Mouse (Mus musculus): ENCODE results near the gene Cpd. TPM values are rescaled to one million over a fixed set of nuclear protein-coding genes. Genes with fewer than 3 reads are reported as not detected.
"Not testable (repeated sequence)": the region's sequence is repeated elsewhere in the genome, so short reads cannot be mapped to it uniquely, and the experiment has no call there.

Cpd gene
- polyA plus RNA-seq, 1 experiment from 2014 or later: 14.8 TPM

DNA sequence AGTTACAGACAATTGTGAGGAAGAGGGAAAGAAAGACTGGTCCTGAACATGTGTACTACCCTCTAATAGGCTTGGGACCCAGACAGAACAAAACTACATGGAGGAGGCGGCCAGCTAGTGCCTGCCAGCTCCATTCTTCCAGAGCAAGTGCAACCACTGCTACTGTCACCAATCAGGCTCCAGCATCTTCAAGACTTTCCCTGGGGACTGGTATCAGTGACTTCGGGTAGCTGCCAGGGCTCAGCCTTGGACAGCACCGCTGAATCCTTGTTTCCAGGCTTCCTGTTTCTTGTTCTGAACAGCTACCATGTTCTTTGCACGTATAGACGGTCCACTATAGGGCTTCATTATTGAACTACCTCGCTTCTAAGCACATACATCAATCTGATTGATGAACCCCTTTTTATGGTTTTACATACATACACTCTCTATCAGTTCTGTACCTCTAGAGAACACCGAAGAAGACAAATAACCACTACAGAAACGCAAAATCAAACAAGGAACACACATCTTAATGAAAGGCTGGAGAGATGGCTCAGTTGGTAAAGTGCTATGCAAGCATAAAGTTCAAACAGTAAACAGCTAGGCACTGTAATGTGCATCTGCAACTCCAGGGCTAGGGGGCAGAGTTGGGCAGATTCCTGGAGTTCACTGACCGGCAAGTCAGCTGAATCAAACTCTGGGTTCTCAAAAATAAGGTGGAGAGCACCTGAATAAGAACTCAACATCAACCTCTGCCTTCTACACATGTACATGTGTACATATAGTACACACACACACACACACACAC is 35.9 kb downstream of the Cpd start:
- H3K36me3 ChIP-seq (ENCODE audit: control insufficient read depth, insufficient read depth, low read length): 0 out of 2 replicates have a peak, but pooled peaks cover 2% of the 10 kb centered on the region
- H3K4me1 ChIP-seq (ENCODE audit: control insufficient read depth, insufficient read depth, low read length): no peaks in the 10 kb centered on the region
- no peak for DNase-seq (ENCODE audit: low spot score)
- 85% methylated on average over 9 of the region's 9 CpGs for WGBS
- no peak overlapping the region for H3K4me3 ChIP-seq (ENCODE audit: low read depth, low read length)
- H3K27me3 ChIP-seq (ENCODE audit: control insufficient read depth, insufficient read depth, low read length): no peaks in the 10 kb centered on the region
- H3K9ac ChIP-seq (ENCODE audit: low read length): no peak overlapping the region
- no peaks in the 10 kb centered on the region for H3K9me3 ChIP-seq (ENCODE audit: control insufficient read depth, low read length)
- H3K4me2 ChIP-seq (ENCODE audit: low read depth, severe bottlenecking): no peak overlapping the region
- ATAC-seq (ENCODE audit: insufficient number of reproducible peaks, low FRiP score, low TSS enrichment, low read depth): no peak
- no peak overlapping the region for H3K27ac ChIP-seq (replicated peaks; ENCODE audit: low read depth, low read length)

DNA sequence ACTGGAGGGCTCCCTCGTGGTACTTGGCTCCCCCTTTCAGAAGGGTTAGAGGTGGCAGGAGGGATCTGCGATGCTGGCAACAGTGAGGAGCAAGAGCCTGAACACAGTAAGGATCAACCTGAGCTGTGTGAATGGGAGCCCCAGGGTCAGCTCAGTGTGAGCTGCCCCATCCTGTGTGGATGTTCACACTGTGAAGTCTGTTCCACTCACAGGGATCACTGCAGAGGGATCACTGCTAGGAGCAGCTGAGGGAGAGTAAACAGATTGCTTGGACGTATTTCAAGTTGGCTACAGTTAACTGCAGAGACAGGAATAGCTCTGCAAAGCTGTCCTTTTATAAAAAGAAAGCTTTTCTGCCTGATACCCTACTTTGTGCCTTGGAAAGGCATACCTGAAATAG is 37.4 kb downstream of the Cpd start:
- peaks cover 2% of the 10 kb centered on the region; the same call in 1 of the 2 replicates for H3K36me3 ChIP-seq (ENCODE audit: control insufficient read depth, insufficient read depth, low read length)

DNA sequence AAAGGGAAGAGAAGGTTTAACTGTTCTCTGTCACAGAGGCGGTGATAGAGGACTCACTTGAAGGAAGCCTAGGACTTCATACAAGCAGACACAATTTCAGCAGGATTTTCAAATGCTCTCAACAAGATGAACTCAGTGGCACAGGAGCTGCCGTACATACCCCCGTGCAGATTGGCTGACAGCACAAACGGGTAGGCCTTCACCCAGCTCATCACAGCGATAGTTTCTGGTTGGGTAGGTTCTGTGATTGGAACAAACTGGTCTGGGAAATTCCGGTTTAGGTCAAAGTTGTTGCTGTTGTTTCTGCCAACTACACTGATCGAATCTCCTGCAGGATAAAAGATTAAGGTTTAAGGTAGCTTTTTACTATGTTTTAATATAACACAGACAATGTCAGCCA is 38.3 kb downstream of the Cpd start:
- no peak for ATAC-seq (ENCODE audit: insufficient number of reproducible peaks, low FRiP score, low TSS enrichment, low read depth)
- no peaks in the 10 kb centered on the region for H3K9me3 ChIP-seq (ENCODE audit: control insufficient read depth, low read length)
- no peaks in the 10 kb centered on the region for H3K4me1 ChIP-seq (ENCODE audit: control insufficient read depth, insufficient read depth, low read length)
- H3K4me2 ChIP-seq (ENCODE audit: low read depth, severe bottlenecking): no peak overlapping the region
- DNase-seq (ENCODE audit: low spot score): no peak
- H3K4me3 ChIP-seq (ENCODE audit: low read depth, low read length): no peak overlapping the region
- H3K27ac ChIP-seq (replicated peaks; ENCODE audit: low read depth, low read length): no peak overlapping the region
- peaks cover 2% of the 10 kb centered on the region; the same call in 1 of the 2 replicates for H3K36me3 ChIP-seq (ENCODE audit: control insufficient read depth, insufficient read depth, low read length)
- H3K27me3 ChIP-seq (ENCODE audit: control insufficient read depth, insufficient read depth, low read length): no peaks in the 10 kb centered on the region
- no peak overlapping the region for H3K9ac ChIP-seq (ENCODE audit: low read length)
- 94% methylated on average over 7 of the region's 7 CpGs for WGBS

More for the DNA sequence above, 37.4 kb downstream of the Cpd start:
- ATAC-seq (ENCODE audit: insufficient number of reproducible peaks, low FRiP score, low TSS enrichment, low read depth) (no peak), DNase-seq (ENCODE audit: low spot score) (no peak)
- 67% methylated on average over 3 of the region's 3 CpGs for WGBS
- no peaks in the 10 kb centered on the region for H3K27me3 ChIP-seq (ENCODE audit: control insufficient read depth, insufficient read depth, low read length)
- H3K9ac ChIP-seq (ENCODE audit: low read length): no peak overlapping the region
- no peaks in the 10 kb centered on the region for H3K4me1 ChIP-seq (ENCODE audit: control insufficient read depth, insufficient read depth, low read length)
- no peak overlapping the region for H3K4me3 ChIP-seq (ENCODE audit: low read depth, low read length)
- no peak overlapping the region for H3K4me2 ChIP-seq (ENCODE audit: low read depth, severe bottlenecking)
- H3K27ac ChIP-seq (replicated peaks; ENCODE audit: low read depth, low read length): no peak overlapping the region
- no peaks in the 10 kb centered on the region for H3K9me3 ChIP-seq (ENCODE audit: control insufficient read depth, low read length)

DNA sequence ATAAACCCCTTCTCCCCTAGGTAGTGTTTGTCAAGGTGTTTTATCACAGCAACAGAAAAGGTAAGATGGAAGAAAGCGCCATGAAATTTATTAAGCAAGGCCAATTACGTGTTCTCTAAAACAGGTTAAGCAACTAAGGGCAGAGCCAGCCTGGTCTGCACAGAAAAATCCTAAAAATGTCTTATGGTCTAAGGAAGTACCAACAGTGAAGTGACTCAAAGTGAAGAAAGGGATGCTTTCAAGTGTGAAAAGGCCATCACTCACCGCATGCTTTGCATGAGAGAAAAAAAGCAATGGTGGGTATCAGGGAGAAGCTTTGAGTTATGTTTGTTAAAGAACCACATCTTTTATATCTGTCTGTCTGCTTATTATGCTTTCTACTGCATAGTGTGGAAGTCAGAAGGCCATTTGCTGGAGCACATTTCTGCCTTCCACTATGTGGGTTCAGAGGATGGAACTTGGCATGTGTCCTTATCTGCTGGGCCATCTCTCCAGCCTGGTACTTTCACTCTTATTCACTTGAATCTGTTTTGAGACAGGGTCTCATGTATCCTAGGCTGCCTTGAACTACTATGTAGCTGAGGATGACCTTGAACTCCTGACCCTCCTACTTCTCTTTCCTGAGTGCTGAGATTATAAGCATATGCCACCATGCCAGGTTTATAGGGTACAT is 39.7 kb downstream of the Cpd start:
- Histone ChIP-seq H3K4me1 (ENCODE audit: control insufficient read depth, insufficient read depth, low read length) (no peaks in the 10 kb centered on the region), H3K4me3 (ENCODE audit: low read depth, low read length) (no peak overlapping the region), H3K27ac (replicated peaks; ENCODE audit: low read depth, low read length) (no peak overlapping the region), H3K27me3 (ENCODE audit: control insufficient read depth, insufficient read depth, low read length) (no peaks in the 10 kb centered on the region), H3K4me2 (ENCODE audit: low read depth, severe bottlenecking) (no peak overlapping the region), H3K9ac (ENCODE audit: low read length) (no peak overlapping the region), H3K9me3 (ENCODE audit: control insufficient read depth, low read length) (no peaks in the 10 kb centered on the region), H3K36me3 (ENCODE audit: control insufficient read depth, insufficient read depth, low read length) (peaks cover 2% of the 10 kb centered on the region; the same call in 1 of the 2 replicates)
- 89% methylated on average over 3 of the region's 3 CpGs for WGBS
- ATAC-seq (ENCODE audit: insufficient number of reproducible peaks, low FRiP score, low TSS enrichment, low read depth) (no peak), DNase-seq (ENCODE audit: low spot score) (no peak)

DNA sequence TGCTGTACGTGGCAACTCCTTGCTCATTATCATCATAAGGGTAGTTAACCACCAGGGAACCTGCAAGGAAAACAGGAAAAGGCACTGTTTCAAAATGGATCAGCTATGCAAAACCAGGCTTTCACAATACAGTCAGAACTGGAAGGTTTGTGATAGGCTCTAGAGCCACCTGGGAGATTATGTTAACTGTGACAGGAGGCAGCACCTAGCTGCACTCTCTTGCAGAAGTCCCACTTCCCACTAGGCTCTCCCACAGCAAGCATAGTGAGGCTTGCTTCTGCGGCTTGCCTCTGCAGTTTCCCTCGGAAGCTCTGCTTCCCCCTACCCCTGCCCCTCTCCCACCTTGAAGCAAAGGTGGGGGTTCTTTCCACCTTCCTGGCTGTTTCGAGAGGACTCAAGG is 40.8 kb downstream of the Cpd start:
- no peak for ATAC-seq (ENCODE audit: insufficient number of reproducible peaks, low FRiP score, low TSS enrichment, low read depth)
- no peak overlapping the region for H3K9ac ChIP-seq (ENCODE audit: low read length)
- no peak overlapping the region for H3K4me2 ChIP-seq (ENCODE audit: low read depth, severe bottlenecking)

DNA sequence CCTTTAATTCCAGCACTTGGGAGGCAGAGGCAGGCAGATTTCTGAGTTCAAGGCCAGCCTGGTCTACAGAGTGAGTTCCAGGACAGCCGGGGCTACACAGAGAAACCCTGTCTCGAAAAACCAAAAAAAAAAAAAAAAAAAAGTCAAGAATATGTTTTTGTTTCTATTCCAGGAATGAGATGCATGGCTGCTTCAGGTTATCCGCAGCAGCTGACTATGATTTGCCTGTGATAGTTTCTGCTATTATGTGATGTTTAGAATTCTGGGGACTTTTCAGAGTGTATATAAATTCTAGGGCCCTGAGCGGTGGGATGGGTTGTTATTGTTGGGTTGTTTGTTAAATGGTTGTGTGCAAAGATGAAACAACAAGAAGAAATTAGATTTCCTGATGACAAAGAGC is 41.7 kb downstream of the Cpd start:
- H3K9me3 ChIP-seq (ENCODE audit: control insufficient read depth, low read length); H3K9ac ChIP-seq (ENCODE audit: low read length); H3K36me3 ChIP-seq (ENCODE audit: control insufficient read depth, insufficient read depth, low read length); H3K27ac ChIP-seq (replicated peaks; ENCODE audit: low read depth, low read length); ATAC-seq (ENCODE audit: insufficient number of reproducible peaks, low FRiP score, low TSS enrichment, low read depth); H3K4me1 ChIP-seq (ENCODE audit: control insufficient read depth, insufficient read depth, low read length); DNase-seq (ENCODE audit: low spot score); H3K4me2 ChIP-seq (ENCODE audit: low read depth, severe bottlenecking); H3K4me3 ChIP-seq (ENCODE audit: low read depth, low read length); H3K27me3 ChIP-seq (ENCODE audit: control insufficient read depth, insufficient read depth, low read length): not testable (repeated sequence)
- WGBS: 94% methylated on average over 3 of the region's 4 CpGs

More for the DNA sequence above, 40.8 kb downstream of the Cpd start:
- Histone ChIP-seq H3K4me3 (ENCODE audit: low read depth, low read length) (no peak overlapping the region), H3K36me3 (ENCODE audit: control insufficient read depth, insufficient read depth, low read length) (peaks cover 2% of the 10 kb centered on the region; the same call in 1 of the 2 replicates), H3K4me1 (ENCODE audit: control insufficient read depth, insufficient read depth, low read length) (no peaks in the 10 kb centered on the region), H3K27ac (replicated peaks; ENCODE audit: low read depth, low read length) (no peak overlapping the region), H3K9me3 (ENCODE audit: control insufficient read depth, low read length) (no peaks in the 10 kb centered on the region), H3K27me3 (ENCODE audit: control insufficient read depth, insufficient read depth, low read length) (no peaks in the 10 kb centered on the region)
- no peak for DNase-seq (ENCODE audit: low spot score)
- WGBS: 70% methylated on average over 4 of the region's 4 CpGs

DNA sequence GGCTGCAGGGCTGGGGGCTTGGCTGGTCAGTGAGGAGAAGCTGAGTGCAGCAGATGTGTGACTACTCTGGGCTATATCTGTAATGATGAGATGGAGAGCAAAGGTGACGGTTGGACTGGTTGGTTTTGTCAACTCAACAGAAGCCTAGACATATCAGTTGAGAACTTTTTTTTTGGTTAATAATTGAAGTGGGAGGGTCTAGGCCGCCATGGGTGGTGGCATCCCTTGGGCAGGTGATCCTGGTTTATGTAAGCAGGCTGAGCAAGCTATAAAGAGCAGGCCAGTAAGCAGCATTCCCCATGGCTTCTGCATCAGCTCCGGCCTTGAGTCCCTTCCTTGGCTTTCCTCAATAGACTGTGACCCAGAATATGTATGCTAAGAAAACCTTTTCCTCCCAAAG is 43.6 kb downstream of the Cpd start:
- no peaks in the 10 kb centered on the region for H3K4me1 ChIP-seq (ENCODE audit: control insufficient read depth, insufficient read depth, low read length)
- H3K4me2 ChIP-seq (ENCODE audit: low read depth, severe bottlenecking): no peak overlapping the region
- no peak overlapping the region for H3K9ac ChIP-seq (ENCODE audit: low read length)
- no peaks in the 10 kb centered on the region for H3K27me3 ChIP-seq (ENCODE audit: control insufficient read depth, insufficient read depth, low read length)
- ATAC-seq (ENCODE audit: insufficient number of reproducible peaks, low FRiP score, low TSS enrichment, low read depth): no peak
- no peak overlapping the region for H3K4me3 ChIP-seq (ENCODE audit: low read depth, low read length)
- WGBS: 87% methylated on average over 3 of the region's 3 CpGs
- H3K9me3 ChIP-seq (ENCODE audit: control insufficient read depth, low read length): no peaks in the 10 kb centered on the region
- no peaks in the 10 kb centered on the region; the same call in 1 of the 2 replicates for H3K36me3 ChIP-seq (ENCODE audit: control insufficient read depth, insufficient read depth, low read length)
- H3K27ac ChIP-seq (replicated peaks; ENCODE audit: low read depth, low read length): no peak overlapping the region
- DNase-seq (ENCODE audit: low spot score): no peak

DNA sequence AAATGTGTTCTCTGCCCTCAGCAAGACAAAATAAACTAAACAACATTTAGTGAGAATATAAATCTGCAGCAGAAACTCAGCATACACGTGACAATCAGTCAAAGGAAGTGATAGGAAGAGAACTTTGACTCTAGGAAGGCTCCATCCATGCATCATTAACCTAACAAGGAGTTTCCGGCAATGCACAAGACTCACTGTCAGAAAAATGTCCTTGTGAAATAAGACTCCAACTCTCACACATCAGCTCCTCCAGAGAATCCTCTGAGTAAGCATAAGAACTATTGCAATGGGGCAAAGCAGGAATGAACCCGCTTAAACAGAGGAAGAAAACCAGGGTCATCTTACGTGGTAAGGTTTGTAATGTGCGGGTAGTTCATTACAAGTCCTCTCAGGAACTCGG is 49.6 kb downstream of the Cpd start:
- Histone ChIP-seq H3K9ac (ENCODE audit: low read length) (no peak overlapping the region), H3K27ac (replicated peaks; ENCODE audit: low read depth, low read length) (no peak overlapping the region), H3K27me3 (ENCODE audit: control insufficient read depth, insufficient read depth, low read length) (no peaks in the 10 kb centered on the region), H3K4me1 (ENCODE audit: control insufficient read depth, insufficient read depth, low read length) (no peaks in the 10 kb centered on the region), H3K36me3 (ENCODE audit: control insufficient read depth, insufficient read depth, low read length) (peaks cover 5% of the 10 kb centered on the region), H3K9me3 (ENCODE audit: control insufficient read depth, low read length) (no peaks in the 10 kb centered on the region), H3K4me2 (ENCODE audit: low read depth, severe bottlenecking) (no peak overlapping the region), H3K4me3 (ENCODE audit: low read depth, low read length) (no peak overlapping the region)
- ATAC-seq (ENCODE audit: insufficient number of reproducible peaks, low FRiP score, low TSS enrichment, low read depth) (no peak), DNase-seq (ENCODE audit: low spot score) (no peak)
- 89% methylated on average over 6 of the region's 6 CpGs for WGBS

Data from limb, embryonic 11.5 days (tissue).